Mouse (Mus musculus) midbrain, postnatal 0 days (tissue): ENCODE results near the gene Hoxa11. TPM values are rescaled to one million over a fixed set of nuclear protein-coding genes. Genes with fewer than 3 reads are reported as not detected.

ENCODE experiments used
- ATAC-seq: fragments of 200-750 bp; cut with Nextera tagmentation; 2 replicates; pipeline ENCODE4 v1.8.0; 2017; ENCODE audit warnings: moderate number of reproducible peaks, mild to moderate bottlenecking, moderate TSS enrichment, moderate library complexity; ENCODE audit not compliant: low FRiP score
- DNase-seq: peaks from one replicate; pipeline ENCODE4 v3.0.0-alpha.2; 2015; ENCODE audit warnings: low spot score
- H3K27ac ChIP-seq: fragments of 300-500 bp; sonication (generic); 2 replicates; pipeline ENCODE4 v1.5.1; 2014; ENCODE audit warnings: low read depth, mild to moderate bottlenecking, low read length, mixed read lengths
- H3K27me3 ChIP-seq: fragments of 300-500 bp; sonication (generic); 2 replicates; pipeline ENCODE4 v1.6.1; 2014; ENCODE audit warnings: low read length, control low read depth, mixed read lengths; ENCODE audit not compliant: insufficient read depth
- H3K36me3 ChIP-seq: fragments of 300-500 bp; sonication (generic); 2 replicates; pipeline ENCODE4 v1.6.1; 2014; ENCODE audit warnings: low read length, control low read depth, mixed read lengths; ENCODE audit not compliant: insufficient read depth
- H3K4me1 ChIP-seq: fragments of 300-500 bp; sonication (generic); 2 replicates; pipeline ENCODE4 v1.6.1; 2014; ENCODE audit warnings: mild to moderate bottlenecking, control low read depth, antibody characterized with exemption, low read length, mixed read lengths; ENCODE audit not compliant: insufficient read depth
- H3K4me2 ChIP-seq: fragments of 300-500 bp; sonication (generic); 2 replicates; pipeline ENCODE4 v1.6.1; 2014; ENCODE audit warnings: low read depth, mild to moderate bottlenecking, low read length, mixed read lengths; ENCODE audit not compliant: poor library complexity, severe bottlenecking
- H3K4me3 ChIP-seq: fragments of 300-500 bp; sonication (generic); 2 replicates; pipeline ENCODE4 v1.5.1; 2014; ENCODE audit warnings: low read depth, mild to moderate bottlenecking, low read length, moderate library complexity
- H3K9ac ChIP-seq: fragments of 300-500 bp; sonication (generic); replicated peaks from 2 replicates; pipeline ENCODE4 v1.6.1; 2014; ENCODE audit warnings: mild to moderate bottlenecking, low read length, moderate library complexity, mixed read lengths; ENCODE audit not compliant: poor library complexity, severe bottlenecking
- H3K9me3 ChIP-seq: fragments of 300-500 bp; sonication (generic); 2 replicates; pipeline ENCODE4 v1.6.1; 2016; ENCODE audit warnings: low read length, control low read depth
- CTCF ChIP-seq: IDR thresholded peaks from 2 replicates; pipeline ENCODE4 v1.5.1; 2016; ENCODE audit warnings: antibody characterized with exemption, mild to moderate bottlenecking
- WGBS: fragments of 180-500 bp; shearing (Covaris S2); extraction: QIAGEN DNeasy Blood & Tissue Kit; methylation state at CpG from one replicate; pipeline ENCODE4 v1.1.7; 2014; 5-methylcytosine and 5-hydroxymethylcytosine counted together
- polyA plus RNA-seq: library from polyadenylated mRNA; unstranded; fragments of >200 nt; fragmentation: Nextera tagmentation; extraction: Ambion mirVana; gene quantifications from 2 replicates; pipeline ENCODE4 v1.2.1, GENCODE M21; 2015
- total RNA-seq: library from RNA; depleted of rRNA; stranded (reverse); fragments of >200 nt; gene quantifications from 2 replicates; pipeline ENCODE4 v1.2.3, GENCODE M21; 2014

The Hoxa11 gene
- total and polyA plus RNA-seq, 2 experiments from 2014 or later = not detected

- WGBS = 0% methylated on average over 6 of the region's 6 CpGs
- Histone ChIP-seq H3K4me2 (no peak overlapping the region), H3K27ac (no peak overlapping the region), H3K9ac (no peak overlapping the region), H3K27me3 (peaks cover 71% of the 10 kb centered on the region), H3K9me3 (no peaks in the 10 kb centered on the region), H3K4me1 (no peaks in the 10 kb centered on the region), H3K36me3 (no peaks in the 10 kb centered on the region), H3K4me3 (no peak overlapping the region)
- TF ChIP-seq CTCF = peak; percentile 84
- DNase-seq = peak; percentile 81
- ATAC-seq = no peak
Measured at GRCm38 (mm10) chr6:52256956-52257355, 11.3 kb upstream of the Hoxa11 start.

DNA sequence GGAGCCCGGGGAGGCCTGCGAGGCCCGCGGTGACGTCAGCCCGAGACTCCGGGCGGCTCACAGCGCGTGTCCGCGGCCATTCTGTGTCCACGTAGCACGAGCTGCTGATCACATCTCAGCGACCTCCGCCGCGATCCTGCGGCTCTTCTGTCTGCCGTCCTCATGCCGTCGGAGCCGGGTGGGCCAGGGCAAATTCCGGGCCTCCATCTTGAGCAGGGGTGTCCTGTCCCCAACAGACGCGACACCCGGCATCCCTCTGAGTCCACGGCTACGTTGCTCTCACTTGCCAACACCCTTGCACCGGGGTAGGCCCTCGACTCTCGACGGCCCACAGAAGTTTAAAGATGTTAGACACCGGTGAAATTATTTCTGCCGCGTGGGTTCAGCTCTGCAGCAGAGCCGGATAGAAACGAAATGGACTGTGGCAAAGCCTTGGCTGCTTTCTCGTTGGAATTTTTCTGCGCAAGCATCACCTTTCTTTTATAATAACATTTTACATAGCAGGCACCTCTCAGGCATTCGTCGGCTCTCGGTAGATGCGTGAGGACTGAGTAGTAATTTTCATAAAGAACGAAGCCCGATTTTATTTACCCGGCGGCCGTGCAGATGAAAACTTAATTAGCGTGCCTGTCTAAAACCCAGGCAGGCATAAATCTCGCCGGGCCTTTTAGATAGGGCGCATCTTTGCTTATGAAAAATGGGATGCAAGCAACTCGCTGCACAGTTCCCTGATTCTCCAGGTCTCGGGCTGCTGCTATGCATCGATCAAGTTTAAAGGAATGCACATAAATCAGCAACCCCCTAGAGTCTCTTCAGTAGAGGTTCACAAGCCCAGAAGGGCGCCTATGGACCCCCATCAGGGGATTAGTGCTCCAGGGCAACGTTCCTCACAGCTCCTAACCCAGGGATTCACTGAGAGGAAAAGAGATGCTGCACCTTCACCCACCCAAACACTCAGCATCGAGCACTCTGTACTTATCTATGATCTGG is 8.2 kb upstream of the Hoxa11 start:
- ATAC-seq (no peak), DNase-seq (no peak)
- peaks cover 75% of the 10 kb centered on the region for H3K27me3 ChIP-seq
- no peak overlapping the region for H3K4me3 ChIP-seq
- H3K4me1 ChIP-seq = no peaks in the 10 kb centered on the region
- H3K27ac ChIP-seq = no peak overlapping the region
- no peak overlapping the region for H3K4me2 ChIP-seq
- H3K9me3 ChIP-seq = no peaks in the 10 kb centered on the region
- no peak overlapping the region for H3K9ac ChIP-seq
- H3K36me3 ChIP-seq = no peaks in the 10 kb centered on the region
- 1% methylated on average over 59 of the region's 59 CpGs for WGBS
- TF ChIP-seq CTCF = no peak

GRCm38 (mm10) chr6:52252775-52253376 is 7.3 kb upstream of the Hoxa11 start:
- no peaks in the 10 kb centered on the region for H3K36me3 ChIP-seq
- peaks cover 80% of the 10 kb centered on the region for H3K27me3 ChIP-seq
- H3K27ac ChIP-seq = no peak overlapping the region
- WGBS = under 1% methylated on average over 35 of the region's 35 CpGs
- H3K9me3 ChIP-seq = no peaks in the 10 kb centered on the region
- DNase-seq (no peak), ATAC-seq (no peak)
- H3K4me3 ChIP-seq = no peak overlapping the region
- H3K4me1 ChIP-seq = no peaks in the 10 kb centered on the region
- no peak overlapping the region for H3K4me2 ChIP-seq
- H3K9ac ChIP-seq = no peak overlapping the region
- TF ChIP-seq CTCF = no peak

DNA sequence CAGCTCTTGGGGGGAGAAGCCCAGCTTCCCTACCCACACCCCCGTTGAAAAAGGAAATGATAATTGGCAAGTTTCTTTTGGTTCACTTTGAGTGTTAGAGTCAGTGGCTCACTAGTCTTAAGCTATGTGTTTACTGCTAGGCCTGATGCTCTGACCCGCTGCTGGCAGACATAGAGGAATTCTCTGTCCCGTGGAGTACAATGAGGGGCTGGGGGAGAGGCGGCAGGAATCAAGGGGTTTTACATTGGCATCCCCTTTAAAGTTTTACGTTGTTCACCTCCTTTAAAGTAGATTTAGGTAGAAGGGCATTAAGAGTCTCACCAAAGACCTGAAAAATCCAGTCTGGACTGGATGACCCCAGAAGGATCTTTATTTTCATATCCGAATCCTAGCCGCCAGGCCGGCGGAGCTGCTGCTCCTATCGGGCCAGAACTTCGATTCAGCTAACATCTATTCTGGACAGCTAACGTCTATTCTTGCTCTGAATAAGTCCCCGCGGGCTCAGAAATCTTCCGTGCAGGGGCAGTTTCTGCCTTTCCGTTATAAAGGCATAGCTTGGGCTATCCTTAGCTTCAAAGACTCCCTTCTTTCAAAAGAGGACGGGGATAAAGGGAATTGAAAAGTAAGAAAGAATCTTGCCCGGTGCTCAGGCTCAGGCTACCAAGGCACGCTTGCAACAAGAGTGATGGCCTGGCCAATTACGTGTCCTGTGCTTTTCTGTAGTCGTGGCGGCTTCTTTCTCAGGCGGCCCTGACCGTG is 6.6 kb upstream of the Hoxa11 start:
- H3K4me3 ChIP-seq = no peak overlapping the region
- no peaks in the 10 kb centered on the region for H3K36me3 ChIP-seq
- 1% methylated on average over 24 of the region's 24 CpGs for WGBS
- no peaks in the 10 kb centered on the region for H3K9me3 ChIP-seq
- H3K9ac ChIP-seq = no peak overlapping the region
- peaks cover 85% of the 10 kb centered on the region for H3K27me3 ChIP-seq
- H3K4me2 ChIP-seq = no peak overlapping the region
- DNase-seq = no peak
- TF ChIP-seq CTCF = no peak
- no peak for ATAC-seq
- H3K27ac ChIP-seq = no peak overlapping the region
- no peaks in the 10 kb centered on the region for H3K4me1 ChIP-seq

DNA sequence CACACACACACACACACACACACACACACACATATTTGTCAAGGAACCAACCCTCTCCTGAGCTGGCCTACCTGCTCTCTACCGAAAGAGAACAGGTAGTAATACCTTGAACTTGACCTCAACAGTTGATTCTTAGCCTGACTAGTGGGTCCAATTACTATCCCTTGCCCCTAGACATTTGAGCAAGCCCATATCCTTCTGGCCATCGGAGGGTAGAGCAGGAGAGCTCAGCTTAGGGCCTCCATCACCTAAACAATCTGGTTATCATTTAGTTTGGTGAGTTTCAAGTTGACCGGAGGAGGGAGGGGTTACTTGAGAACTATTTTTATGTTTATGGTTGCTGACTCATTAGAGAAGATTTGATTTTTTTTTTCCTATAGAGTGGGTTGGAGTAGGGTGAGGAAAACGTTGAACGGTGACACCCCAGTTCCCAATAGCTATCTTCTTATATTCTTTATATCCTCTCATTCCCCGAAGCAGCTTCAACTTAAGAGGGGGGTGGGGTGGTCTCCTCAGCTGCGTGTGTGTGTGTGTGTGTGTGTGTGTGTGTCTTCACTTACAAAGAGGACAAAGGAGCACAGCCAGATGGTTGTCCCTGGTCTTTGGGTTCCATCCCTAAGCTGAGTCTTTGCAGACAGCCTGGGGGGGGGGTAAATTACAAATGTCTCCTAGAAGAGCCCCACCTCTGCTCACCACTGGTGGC is 5.7 kb upstream of the Hoxa11 start:
- Histone ChIP-seq H3K36me3 (no peaks in the 10 kb centered on the region), H3K4me1 (no peaks in the 10 kb centered on the region), H3K27ac (no peak overlapping the region), H3K4me3 (no peak overlapping the region), H3K9me3 (no peaks in the 10 kb centered on the region), H3K9ac (no peak overlapping the region), H3K4me2 (no peak overlapping the region), H3K27me3 (peaks cover 86% of the 10 kb centered on the region)
- WGBS = 6% methylated on average over 7 of the region's 7 CpGs
- TF ChIP-seq CTCF = no peak
- DNase-seq = no peak
- no peak for ATAC-seq
